Mouse (Mus musculus) lung, adult 2 months (tissue): ENCODE results near the gene Dnah9.

ENCODE experiments used
- CTCF ChIP-seq: fragments of 200-500 bp; IDR thresholded peaks from 2 replicates; pipeline ENCODE4 v1.5.1; 2011; ENCODE audit warnings: mild to moderate bottlenecking, low read length, control low read depth; ENCODE audit not compliant: insufficient read depth
- POLR2A ChIP-seq: fragments of 200-500 bp; IDR thresholded peaks from 2 replicates; pipeline ENCODE4 v1.6.1; 2011; ENCODE audit warnings: low read depth, mild to moderate bottlenecking, control low read depth, low read length, borderline replicate concordance; ENCODE audit errors: extremely low read depth

- TF ChIP-seq CTCF (no peak), POLR2A (no peak)
Measured at GRCm38 (mm10) chr11:66188627-66189287, 20.4 kb upstream of the Dnah9 start.
